Mouse (Mus musculus) spleen, adult 2 months (tissue): ENCODE results near the gene Frs2.
"Not testable (repeated sequence)": the region's sequence is repeated elsewhere in the genome, so short reads cannot be mapped to it uniquely, and the experiment has no call there.

ENCODE experiments used
- CTCF ChIP-seq: fragments of 200-500 bp; IDR thresholded peaks from 2 replicates; pipeline ENCODE4 v1.5.1; 2011; ENCODE audit warnings: mild to moderate bottlenecking, inconsistent platforms; ENCODE audit not compliant: insufficient read depth, insufficient read length, insufficient replicate concordance; ENCODE audit errors: extremely low read depth
- POLR2A ChIP-seq: fragments of 200-500 bp; IDR thresholded peaks from 2 replicates; pipeline ENCODE4 v1.6.1; 2011; ENCODE audit warnings: low read depth, low read length, inconsistent platforms

GRCm38 (mm10) chr10:117025776-117026175 lies 122.6 kb downstream of the Frs2 start:
- not testable (repeated sequence) for TF ChIP-seq CTCF, POLR2A
